Mouse (Mus musculus) gastrocnemius, postnatal 4 days (tissue): Measurements from ENCODE around the gene F2rl1. TPM values are rescaled to one million over a fixed set of nuclear protein-coding genes. Genes with fewer than 3 reads are reported as not detected.

ENCODE experiments used
- DNase-seq, 2 experiments: peaks; one replicate each; pipeline ENCODE4 v3.0.0; 2021 to 2022; ENCODE audit warnings: low spot score in 2 of 2, mixed read lengths in 2 of 2
- long read RNA-seq, 2 experiments: library from polyadenylated mRNA; stranded (forward); transcript quantifications; one replicate each; pipeline ENCODE4 v2.0.0; 2021
- total RNA-seq, 2 experiments: library from RNA; stranded (reverse); gene quantifications; 2 replicates each; pipeline ENCODE4 v1.2.3; 2021

F2rl1 gene
- total RNA-seq: 1 to 10 TPM; 1.4 to 1.6 TPM
- long read RNA-seq, experiment 1, partial matches to known transcripts: 0 of 2 reads
- long read RNA-seq, experiment 1, other reads (novel, unspliced or antisense): 1 of 2 reads
- long read RNA-seq, experiment 2, partial matches to known transcripts: 0 of 1 reads
- long read RNA-seq, experiment 2, other reads (novel, unspliced or antisense): 0 of 1 reads

DNA sequence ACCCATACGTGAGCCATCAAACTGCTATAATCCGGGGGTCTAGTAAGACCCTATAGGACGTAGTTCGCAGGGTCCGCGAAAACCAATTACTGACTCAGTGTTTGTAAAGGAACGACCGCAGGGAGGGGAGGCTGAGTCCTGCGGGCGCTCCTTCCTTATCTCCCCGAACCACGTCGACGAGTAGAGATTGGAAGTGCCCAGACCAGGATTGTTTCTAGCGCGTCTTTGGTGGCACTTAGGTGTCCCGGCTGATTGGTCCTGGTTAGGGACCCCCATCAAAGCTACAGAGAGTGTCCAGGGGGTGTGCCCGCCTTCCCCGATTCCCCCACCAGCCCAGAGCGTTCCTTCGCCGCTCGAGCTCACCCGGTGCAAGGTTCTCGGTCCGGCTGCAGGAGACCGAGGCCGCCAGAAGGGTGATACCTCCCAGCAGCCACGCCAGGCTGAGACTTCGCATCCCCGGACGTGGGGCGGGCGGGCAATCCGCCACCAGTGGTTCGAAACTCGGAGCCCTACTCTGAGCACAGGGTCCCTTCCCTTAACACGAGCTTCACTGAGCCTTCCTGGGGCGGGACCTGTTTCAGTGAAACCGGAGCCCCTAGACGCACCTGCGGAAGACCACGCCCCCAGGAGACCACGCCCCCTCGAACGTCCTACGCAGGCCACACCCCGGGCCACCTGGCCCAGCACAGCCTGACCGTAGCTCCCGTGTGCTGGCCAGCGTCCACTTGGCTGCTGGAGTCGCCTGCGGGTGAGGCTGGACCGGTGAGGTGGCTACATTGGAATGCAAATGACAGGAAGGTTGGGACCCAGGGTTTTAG is at the start of gene F2rl1:
TSS of gene F2rl1 (minus strand) at position 554 of the 818 bp plus-strand sequence.
- DNase-seq: peak; percentile 23 to 25

GRCm38 (mm10) chr13:95570877-95571276 is 45.9 kb upstream of the F2rl1 start:
- no peak for DNase-seq

- DNase-seq: no peak
These were observed 44.3 kb upstream of the F2rl1 start for GRCm38 (mm10) chr13:95569326-95569725.

DNA sequence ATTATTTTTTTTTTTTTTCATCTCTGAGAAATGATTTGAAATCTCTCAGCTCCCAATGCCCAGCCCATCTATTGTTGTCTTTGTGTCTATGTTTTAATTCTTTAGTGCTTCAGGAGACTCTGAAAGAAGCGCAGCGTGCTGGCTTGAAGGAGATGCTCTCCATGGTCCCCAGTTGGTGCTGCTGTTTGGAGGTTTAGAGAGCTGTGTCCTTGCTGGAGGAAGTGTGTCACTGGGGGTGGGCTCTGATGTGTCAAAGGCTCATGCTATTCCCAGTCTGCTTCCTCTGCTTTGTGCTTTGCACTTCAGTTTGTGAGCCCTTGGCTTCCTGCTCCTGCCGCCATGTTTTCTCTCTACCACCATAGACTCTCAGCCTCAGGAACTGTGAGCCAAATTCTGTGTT is 43.3 kb upstream of the F2rl1 start:
- DNase-seq: no peak

GRCm38 (mm10) chr13:95566841-95567551 is 42.0 kb upstream of the F2rl1 start:
- DNase-seq: no peak

DNA sequence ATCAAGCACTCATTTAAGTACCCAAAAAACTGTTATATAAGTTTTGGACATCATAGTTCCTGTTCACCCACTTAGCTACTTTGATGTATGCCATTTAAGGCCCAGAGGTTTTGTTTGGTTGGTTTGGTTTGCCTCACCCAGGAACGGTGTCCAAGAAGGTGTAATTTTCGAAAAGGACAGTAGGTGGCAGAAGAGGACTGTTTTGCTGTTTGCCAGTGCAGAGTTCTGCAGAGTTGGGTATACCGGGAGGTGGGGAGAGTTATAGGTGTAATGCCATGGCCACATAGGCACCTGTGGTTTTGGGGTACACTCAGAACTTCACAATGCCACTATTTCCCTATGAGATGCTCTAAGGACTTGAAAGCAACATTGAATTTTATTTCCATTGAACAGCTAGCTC is 38.7 kb upstream of the F2rl1 start:
- DNase-seq: peak; percentile 49 to 52

GRCm38 (mm10) chr13:95563066-95563610 is 38.1 kb upstream of the F2rl1 start:
- no peak for DNase-seq

- DNase-seq: no peak
These were observed 32.3 kb upstream of the F2rl1 start for GRCm38 (mm10) chr13:95557326-95557725.

- no peak for DNase-seq
These were observed 29.0 kb upstream of the F2rl1 start for GRCm38 (mm10) chr13:95553885-95554492.

- no peak for DNase-seq
These were observed 25.8 kb upstream of the F2rl1 start for GRCm38 (mm10) chr13:95550636-95551370.

- no peak for DNase-seq
These were observed 24.4 kb upstream of the F2rl1 start for GRCm38 (mm10) chr13:95549421-95549820.

DNA sequence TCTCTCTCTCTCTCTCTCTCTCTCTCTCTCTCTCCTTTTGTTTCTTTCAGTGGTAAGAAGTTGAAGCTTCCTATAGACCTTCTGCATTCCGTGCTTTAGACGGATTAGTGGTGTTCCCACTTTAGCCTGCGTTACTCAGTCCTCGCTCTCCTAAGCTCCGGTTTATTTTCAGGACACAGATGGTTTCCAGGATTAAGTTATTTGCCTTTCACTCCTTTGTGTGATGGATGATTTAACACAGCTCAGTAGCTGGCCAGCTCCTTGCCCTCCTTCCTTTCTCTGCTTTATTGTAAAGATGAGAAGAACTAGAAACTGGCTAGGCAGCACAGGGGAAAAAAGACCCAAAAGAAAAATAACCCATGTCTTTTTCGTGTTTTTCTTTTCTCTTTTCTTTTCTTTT is 23.8 kb upstream of the F2rl1 start:
- DNase-seq: no peak

GRCm38 (mm10) chr13:95548291-95548789 is 23.3 kb upstream of the F2rl1 start:
- DNase-seq: peak; percentile 38 to 65

DNA sequence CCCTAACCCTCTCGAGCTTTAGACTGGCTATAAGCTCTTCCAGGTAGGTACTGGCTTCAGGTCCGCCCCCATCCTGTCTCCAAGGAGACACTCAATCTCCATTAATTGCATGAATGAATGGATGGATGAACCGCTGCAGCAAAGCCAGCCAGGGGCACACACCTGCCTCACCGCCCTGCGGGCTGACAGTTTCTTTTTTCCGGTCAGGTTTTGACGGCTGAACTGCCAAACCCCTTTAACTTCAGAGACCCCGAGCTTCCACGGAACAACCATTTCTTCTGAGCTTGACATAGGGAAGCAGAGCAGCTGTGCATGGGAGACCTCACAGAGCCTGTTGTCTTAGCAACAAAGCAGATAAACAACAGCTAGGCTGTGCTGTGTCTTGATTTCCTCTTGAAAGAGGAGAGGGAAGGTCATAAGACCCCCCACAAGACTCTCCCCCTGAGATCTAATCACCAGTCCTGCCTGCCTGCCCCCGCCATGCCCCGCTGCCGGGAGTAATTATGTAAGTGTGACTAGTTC is 22.1 kb upstream of the F2rl1 start:
- no peak for DNase-seq

DNA sequence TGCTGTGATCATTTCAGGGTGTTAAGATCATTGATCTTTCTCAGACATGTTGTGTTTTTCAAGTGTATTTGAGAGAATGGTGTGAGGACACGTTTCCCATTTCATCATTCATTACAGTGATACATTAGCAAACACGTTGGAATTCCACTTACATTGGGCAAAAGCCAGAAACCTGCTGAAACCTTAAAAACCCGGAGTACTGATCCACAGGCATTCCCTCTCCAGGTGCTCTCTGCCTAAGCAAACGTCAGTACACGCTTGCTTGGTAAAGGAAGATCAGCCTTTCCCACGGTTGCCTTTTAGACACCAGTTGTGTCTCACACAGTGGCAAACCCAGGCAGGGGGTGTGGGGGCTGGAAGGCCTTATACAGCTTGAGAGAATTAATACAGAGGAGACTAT is 21.2 kb upstream of the F2rl1 start:
- no peak for DNase-seq

GRCm38 (mm10) chr13:95545729-95546186 is 20.7 kb upstream of the F2rl1 start:
- DNase-seq: peak in 1 of 2 experiments; percentile 35

DNA sequence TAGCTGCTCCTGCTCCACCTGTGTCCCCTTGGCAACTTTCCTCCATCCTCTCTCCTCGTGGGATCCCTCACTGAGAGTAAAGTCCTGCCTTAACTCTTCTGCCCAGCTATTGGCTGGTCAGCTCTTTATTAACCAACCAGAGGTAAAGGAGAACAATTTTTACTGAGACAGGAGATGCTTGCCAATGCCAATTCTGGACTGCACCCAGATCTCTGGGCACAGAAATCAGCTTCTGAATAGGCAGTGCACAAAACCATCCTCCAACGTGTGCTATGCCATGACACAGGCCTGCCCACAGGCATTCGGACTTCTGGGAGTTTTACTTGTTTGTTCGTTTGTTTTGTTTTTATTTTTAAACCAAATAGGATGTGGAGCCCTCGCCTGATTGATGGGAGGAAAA is 13.0 kb upstream of the F2rl1 start:
- no peak for DNase-seq

DNA sequence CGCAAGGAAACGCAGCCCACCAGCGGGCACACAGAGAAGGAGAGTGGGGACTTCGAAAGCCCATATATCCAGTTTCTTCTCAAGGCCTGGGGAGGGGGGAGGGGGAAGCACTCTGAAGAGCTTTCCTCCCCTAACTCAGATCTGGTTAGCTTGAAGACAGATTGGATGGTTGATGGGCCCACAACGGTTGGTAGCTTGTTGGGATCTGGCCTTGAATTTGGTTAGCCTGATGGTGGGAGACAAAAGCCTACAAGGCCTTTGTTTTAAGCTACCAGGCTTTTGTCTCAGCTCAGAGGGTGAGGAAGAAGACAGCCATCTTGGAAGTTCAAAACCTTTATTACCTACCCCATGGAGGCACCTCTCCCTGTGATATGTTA is 11.1 kb upstream of the F2rl1 start:
- DNase-seq: no peak

DNA sequence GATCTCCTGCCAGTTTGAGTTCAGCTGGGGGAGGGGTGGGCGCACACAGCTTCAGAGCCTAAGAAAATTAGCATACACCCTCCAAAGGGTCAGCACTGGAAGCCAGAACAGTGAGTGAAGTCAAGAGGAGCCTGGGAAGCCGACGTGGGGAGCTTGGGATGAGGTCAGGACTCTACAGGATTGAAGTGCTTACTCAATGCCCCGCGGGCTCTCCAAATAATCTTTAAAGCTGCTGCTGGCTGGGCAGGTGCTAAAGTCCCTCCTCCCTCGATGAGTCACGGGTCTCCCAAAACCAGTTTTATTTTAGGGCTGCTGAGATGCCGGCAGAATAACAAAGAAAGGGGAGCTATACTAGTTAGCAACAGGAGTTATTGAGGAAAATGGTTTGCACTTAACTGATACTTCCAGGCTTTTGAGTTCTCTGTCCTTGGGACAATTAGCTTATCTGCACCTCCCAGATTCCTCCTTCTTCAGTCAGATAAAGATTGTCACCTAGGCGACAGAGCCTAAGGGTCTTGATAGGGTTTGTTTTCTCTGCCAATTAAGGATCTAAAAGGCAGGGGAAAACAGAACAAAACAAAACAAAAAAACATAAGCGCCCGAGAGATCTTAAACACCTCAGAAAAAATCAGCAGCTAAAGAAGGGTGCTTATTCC is 10.6 kb upstream of the F2rl1 start:
- no peak for DNase-seq

- no peak for DNase-seq
These were observed 10.0 kb upstream of the F2rl1 start for GRCm38 (mm10) chr13:95535026-95535425.
